Mouse (Mus musculus) myocyte (in vitro differentiated cells): ENCODE measurements around the gene Hsd17b12.

Experiments used
- CEBPB ChIP-seq: IDR thresholded peaks from 2 replicates; pipeline ENCODE4 v1.6.1; 2011; ENCODE audit warnings: mild to moderate bottlenecking, moderate library complexity; ENCODE audit not compliant: poor library complexity, insufficient read depth, severe bottlenecking
- E2F4 ChIP-seq: IDR thresholded peaks from one replicate; pipeline ENCODE4 v1.6.1; 2011; ENCODE audit warnings: mild to moderate bottlenecking, control low read depth, moderate library complexity; ENCODE audit not compliant: insufficient read depth
- MYOD1 ChIP-seq, 3 experiments: IDR thresholded peaks; one replicate each; pipeline ENCODE4 v1.6.1; 2011; ENCODE audit warnings: control low read depth in 2 of 3, low read depth in 2 of 3, mild to moderate bottlenecking in 2 of 3, moderate library complexity in 1 of 3; ENCODE audit not compliant: insufficient read length in 2 of 3, control insufficient read depth in 1 of 3
- MYOG ChIP-seq, 3 experiments: IDR thresholded peaks; one replicate each; pipeline ENCODE4 v1.6.1; 2011; ENCODE audit warnings: control low read depth in 2 of 3, low read depth in 2 of 3, mild to moderate bottlenecking in 2 of 3; ENCODE audit not compliant: insufficient read length in 2 of 3, control insufficient read depth in 1 of 3, insufficient read depth in 1 of 3
- POLR2A ChIP-seq: IDR thresholded peaks from one replicate; pipeline ENCODE4 v1.6.1; 2011; ENCODE audit warnings: low read depth, mild to moderate bottlenecking, control low read depth, moderate library complexity; ENCODE audit not compliant: insufficient read length
- POLR2AphosphoS2 ChIP-seq: IDR thresholded peaks from one replicate; pipeline ENCODE4 v1.6.1; 2011; ENCODE audit warnings: low read depth, control low read depth; ENCODE audit not compliant: insufficient read length
- REST ChIP-seq: IDR thresholded peaks from one replicate; pipeline ENCODE4 v1.6.1; 2011; ENCODE audit warnings: mild to moderate bottlenecking, control low read depth, moderate library complexity; ENCODE audit not compliant: insufficient read depth, insufficient read length
- SRF ChIP-seq: IDR thresholded peaks from one replicate; pipeline ENCODE4 v1.6.1; 2011; ENCODE audit warnings: low read depth; ENCODE audit not compliant: control insufficient read depth, insufficient read length
- USF1 ChIP-seq: IDR thresholded peaks from one replicate; pipeline ENCODE4 v1.6.1; 2011; ENCODE audit warnings: low read depth, mild to moderate bottlenecking, control low read depth, moderate library complexity

DNA sequence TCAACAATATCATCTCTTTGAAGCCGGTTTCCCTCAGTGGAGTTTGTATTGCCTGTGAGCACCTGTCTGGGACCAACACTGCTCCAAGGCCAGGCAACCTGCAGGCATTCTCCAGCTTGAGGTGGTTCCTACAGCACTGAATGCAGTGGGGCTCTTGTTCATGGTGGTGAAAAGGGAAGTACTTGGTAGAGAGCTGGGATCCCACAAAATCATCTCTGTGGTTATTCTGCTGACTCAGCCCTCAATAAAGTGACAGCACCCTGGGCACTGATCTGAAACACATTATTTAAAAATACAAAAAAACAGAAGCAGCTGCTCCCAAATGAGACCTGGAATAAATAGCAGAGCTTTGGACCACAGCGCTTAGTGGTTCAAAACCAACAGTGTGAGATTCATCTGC is 169.3 kb downstream of the Hsd17b12 start:
- TF ChIP-seq POLR2A, result no peak
- TF ChIP-seq SRF, result no peak
- TF ChIP-seq E2F4, result no peak
- no peak for TF ChIP-seq MYOD1 (IDR thresholded peaks at IDR 0.05; ENCODE audit: control insufficient read depth in 1 of 3, insufficient read length in 2 of 3, low read depth in 2 of 3)
- no peak for TF ChIP-seq MYOG (IDR thresholded peaks at IDR 0.05; ENCODE audit: control insufficient read depth in 1 of 3, insufficient read depth in 1 of 3, insufficient read length in 2 of 3, low read depth in 2 of 3)
- no peak for TF ChIP-seq USF1
- no peak for TF ChIP-seq POLR2AphosphoS2
- TF ChIP-seq REST, result no peak
- no peak for TF ChIP-seq CEBPB
